Mouse (Mus musculus): ENCODE data around the gene Shisal2b. TPM values are rescaled to one million over a fixed set of nuclear protein-coding genes. Genes with fewer than 3 reads are reported as not detected.

Gene Shisal2b
- polyA plus RNA-seq, 1 experiment from 2014 or later: 0.55 TPM

- H3K9ac ChIP-seq (replicated peaks; ENCODE audit: low read depth, low read length): no peak overlapping the region
- no peaks in the 10 kb centered on the region for H3K9me3 ChIP-seq (ENCODE audit: control insufficient read depth, low read depth, low read length)
- H3K27me3 ChIP-seq (ENCODE audit: control insufficient read depth, insufficient read depth, low read length): no peaks in the 10 kb centered on the region
- WGBS: 88% methylated on average over 8 of the region's 8 CpGs
- no peaks in the 10 kb centered on the region for H3K4me1 ChIP-seq (ENCODE audit: control insufficient read depth, insufficient read depth, low read length)
- ATAC-seq (ENCODE audit: insufficient number of reproducible peaks, insufficient read depth, low FRiP score, low read depth): no peak
- no peak overlapping the region for H3K4me3 ChIP-seq (ENCODE audit: low read depth, low read length)
- no peak overlapping the region for H3K27ac ChIP-seq (ENCODE audit: low read length)
- H3K4me2 ChIP-seq (replicated peaks; ENCODE audit: low read depth, low read length): no peak overlapping the region
- peaks cover 18% of the 10 kb centered on the region; the same call in 1 of the 2 replicates for H3K36me3 ChIP-seq (ENCODE audit: control insufficient read depth, insufficient read depth, low read length)
These were observed 64.6 kb downstream of the Shisal2b start for GRCm38 (mm10) chr13:104799067-104799466.

Other genes with a start within 250 kb of the Shisal2b start
- 23.6 and 25.9 TPM in 2 replicates for gene Srek1ip1, start 71.4 kb downstream of the Shisal2b start, polyA plus RNA-seq (2014; fragmentation: Nextera tagmentation; extraction: Ambion mirVana)
- gene Cwc27, start 46.8 kb downstream of the Shisal2b start, polyA plus RNA-seq (2014; fragmentation: Nextera tagmentation; extraction: Ambion mirVana): 36.0 and 36.4 TPM in 2 replicates
- 1.5 and 1.7 TPM in 2 replicates for gene Rgs7bp, start 191.0 kb upstream of the Shisal2b start, polyA plus RNA-seq (2014; fragmentation: Nextera tagmentation; extraction: Ambion mirVana)
- not detected in 2 replicates for gene 4933425L06Rik, start 218.2 kb upstream of the Shisal2b start, polyA plus RNA-seq (2014; fragmentation: Nextera tagmentation; extraction: Ambion mirVana)

Measured in stomach, embryonic 14.5 days (tissue).